Mouse (Mus musculus) spleen, adult 2 months (tissue): ENCODE measurements around the gene Fras1. TPM values are rescaled to one million over a fixed set of nuclear protein-coding genes. Genes with fewer than 3 reads are reported as not detected.

Source experiments
- DNase-seq, 2 experiments: peaks; one replicate each; pipeline versions ENCODE4 v3.0.0 to v3.0.0-alpha.2; 2012 to 2021; ENCODE audit warnings: low spot score in 2 of 2, low read depth in 1 of 2
- H3K27ac ChIP-seq: fragments of 200-500 bp; 2 replicates; pipeline ENCODE4 v1.5.1; 2012; ENCODE audit warnings: low read length, inconsistent platforms; ENCODE audit not compliant: insufficient read depth
- H3K27me3 ChIP-seq: fragments of 200-500 bp; 2 replicates; pipeline ENCODE4 v1.6.1; 2012; ENCODE audit warnings: mild to moderate bottlenecking, moderate library complexity, low read length, inconsistent platforms; ENCODE audit not compliant: control insufficient read depth, insufficient read depth
- H3K36me3 ChIP-seq: fragments of 200-500 bp; 2 replicates; pipeline ENCODE4 v1.6.1; 2012; ENCODE audit warnings: mild to moderate bottlenecking, low read length, inconsistent platforms; ENCODE audit not compliant: control insufficient read depth, insufficient read depth
- H3K4me1 ChIP-seq: fragments of 200-500 bp; 2 replicates; pipeline ENCODE4 v1.6.1; 2011; ENCODE audit warnings: inconsistent platforms; ENCODE audit not compliant: control insufficient read depth, insufficient read depth, insufficient read length
- H3K4me3 ChIP-seq: fragments of 200-500 bp; 2 replicates; pipeline ENCODE4 v1.5.1; 2011; ENCODE audit warnings: mild to moderate bottlenecking, inconsistent platforms; ENCODE audit not compliant: insufficient read depth, insufficient read length; ENCODE audit errors: extremely low read depth
- CTCF ChIP-seq: fragments of 200-500 bp; IDR thresholded peaks from 2 replicates; pipeline ENCODE4 v1.5.1; 2011; ENCODE audit warnings: mild to moderate bottlenecking, inconsistent platforms; ENCODE audit not compliant: insufficient read depth, insufficient read length, insufficient replicate concordance; ENCODE audit errors: extremely low read depth
- POLR2A ChIP-seq: fragments of 200-500 bp; IDR thresholded peaks from 2 replicates; pipeline ENCODE4 v1.6.1; 2011; ENCODE audit warnings: low read depth, low read length, inconsistent platforms
- WGBS: fragments of 180-500 bp; shearing (Covaris S2); methylation state at CpG from one replicate; pipeline ENCODE4 v1.1.7; 2018; 5-methylcytosine and 5-hydroxymethylcytosine counted together
- polyA plus RNA-seq: library from polyadenylated mRNA; depleted of rRNA; stranded (reverse); fragments of >200 nt; gene quantifications from 2 replicates; pipeline ENCODE4 v1.2.3, GENCODE M21; 2012

The Fras1 gene
- polyA plus RNA-seq, 1 experiment, result 1.2 TPM

- WGBS, result 66% methylated on average over 8 of the region's 8 CpGs
- H3K27me3 ChIP-seq, result no peaks in the 10 kb centered on the region
- no peaks in the 10 kb centered on the region for H3K36me3 ChIP-seq
- no peaks in the 10 kb centered on the region for H3K4me1 ChIP-seq
- no peak for DNase-seq
- H3K27ac ChIP-seq, result no peak overlapping the region
- no peak overlapping the region for H3K4me3 ChIP-seq
- TF ChIP-seq CTCF (no peak), POLR2A (no peak)
Observed at GRCm38 (mm10) chr5:96558049-96558804, 184.5 kb downstream of the Fras1 start.

GRCm38 (mm10) chr5:96574586-96574985 is 200.8 kb downstream of the Fras1 start:
- Histone ChIP-seq H3K27ac (no peak overlapping the region), H3K36me3 (no peaks in the 10 kb centered on the region), H3K4me1 (no peaks in the 10 kb centered on the region), H3K4me3 (no peak overlapping the region), H3K27me3 (no peaks in the 10 kb centered on the region)
- DNase-seq, result no peak
- TF ChIP-seq POLR2A (no peak), CTCF (no peak)
- 65% methylated on average over 4 of the region's 4 CpGs for WGBS

DNA sequence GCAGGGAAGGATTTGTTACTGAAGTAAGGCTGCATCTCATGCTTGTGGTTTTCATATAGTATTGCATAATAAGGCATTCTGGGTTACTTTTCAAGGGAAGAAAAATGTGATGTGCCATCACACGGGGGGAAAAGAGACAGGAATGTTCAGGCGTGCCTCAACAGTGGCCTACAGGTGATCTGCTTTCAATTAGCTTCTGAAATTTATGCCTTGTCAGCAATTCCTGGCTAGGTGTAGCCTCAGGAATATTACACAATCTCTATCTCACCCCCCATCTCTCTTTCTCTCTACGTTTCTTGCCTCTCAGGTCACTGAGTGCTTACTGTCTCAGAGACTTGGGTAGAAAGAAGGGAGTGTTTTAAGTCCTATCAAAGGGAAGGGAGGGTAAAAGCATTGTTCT is 204.9 kb downstream of the Fras1 start:
- no peaks in the 10 kb centered on the region for H3K36me3 ChIP-seq
- no peak overlapping the region for H3K4me3 ChIP-seq
- no peaks in the 10 kb centered on the region for H3K27me3 ChIP-seq
- no peak for DNase-seq
- no peak for TF ChIP-seq CTCF
- no peak for TF ChIP-seq POLR2A
- 63% methylated on average over 3 of the region's 3 CpGs for WGBS
- no peaks in the 10 kb centered on the region for H3K4me1 ChIP-seq
- H3K27ac ChIP-seq, result no peak overlapping the region

- no peak for DNase-seq
- no peak for TF ChIP-seq CTCF
- no peak for TF ChIP-seq POLR2A
- H3K4me3 ChIP-seq, result no peak overlapping the region
- no peaks in the 10 kb centered on the region for H3K27me3 ChIP-seq
- H3K27ac ChIP-seq, result no peak overlapping the region
- H3K4me1 ChIP-seq, result no peaks in the 10 kb centered on the region
- WGBS, result 80% methylated on average over 5 of the region's 5 CpGs
- no peaks in the 10 kb centered on the region for H3K36me3 ChIP-seq
Observed at GRCm38 (mm10) chr5:96579938-96580337, 206.2 kb downstream of the Fras1 start.

- no peak overlapping the region for H3K4me3 ChIP-seq
- DNase-seq, result no peak
- TF ChIP-seq CTCF (no peak), POLR2A (no peak)
- H3K36me3 ChIP-seq, result no peaks in the 10 kb centered on the region
- no peaks in the 10 kb centered on the region for H3K4me1 ChIP-seq
- 83% methylated on average over 5 of the region's 5 CpGs for WGBS
- no peak overlapping the region for H3K27ac ChIP-seq
- H3K27me3 ChIP-seq, result no peaks in the 10 kb centered on the region
Observed at GRCm38 (mm10) chr5:96584730-96585129, 211.0 kb downstream of the Fras1 start.

DNA sequence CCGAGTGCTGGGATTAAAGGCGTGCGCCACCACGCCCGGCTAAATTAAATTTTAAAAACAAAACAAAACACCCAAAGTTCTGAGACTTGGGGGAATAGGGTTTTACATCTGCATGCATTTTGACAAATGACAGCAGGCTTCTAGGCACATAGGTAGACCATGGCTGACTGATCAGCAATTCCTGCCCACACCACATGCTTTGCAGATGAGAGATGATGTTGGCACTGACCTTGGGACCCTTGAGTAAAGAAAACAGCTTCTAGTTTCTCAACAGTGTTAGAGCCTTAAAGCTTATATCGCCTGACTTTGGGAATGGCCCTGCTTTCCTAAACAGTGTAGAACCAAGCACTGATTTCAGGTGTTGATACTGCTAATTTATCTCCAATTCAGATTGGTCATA is 216.9 kb downstream of the Fras1 start:
- TF ChIP-seq POLR2A (no peak), CTCF (no peak)
- no peak for DNase-seq
- Histone ChIP-seq H3K4me1 (no peaks in the 10 kb centered on the region), H3K36me3 (no peaks in the 10 kb centered on the region), H3K27ac (no peak overlapping the region), H3K4me3 (no peak overlapping the region), H3K27me3 (no peaks in the 10 kb centered on the region)
- WGBS, result 95% methylated on average over 6 of the region's 6 CpGs

- WGBS, result 71% methylated on average over 5 of the region's 5 CpGs
Observed at GRCm38 (mm10) chr5:96595793-96596192, 222.0 kb downstream of the Fras1 start.

More at GRCm38 (mm10) chr5:96595793-96596192, 222.0 kb downstream of the Fras1 start:
- Histone ChIP-seq H3K36me3 (no peaks in the 10 kb centered on the region), H3K27ac (no peak overlapping the region), H3K4me3 (no peak overlapping the region), H3K4me1 (no peaks in the 10 kb centered on the region), H3K27me3 (no peaks in the 10 kb centered on the region)
- TF ChIP-seq CTCF (no peak), POLR2A (no peak)
- DNase-seq, result no peak
